Mouse (Mus musculus) hindbrain, embryonic 16.5 days (tissue): ENCODE results near the gene Morn1. TPM values are rescaled to one million over a fixed set of nuclear protein-coding genes. Genes with fewer than 3 reads are reported as not detected.

Experiments
- ATAC-seq: fragments of 200-750 bp; cut with Nextera tagmentation; 2 replicates; pipeline ENCODE4 v1.8.0; 2017; ENCODE audit warnings: moderate TSS enrichment, moderate library complexity
- H3K27ac ChIP-seq: fragments of 300-500 bp; sonication (generic); 2 replicates; pipeline ENCODE4 v1.5.1; 2014; ENCODE audit warnings: low read depth, mild to moderate bottlenecking, control low read depth, low read length, moderate library complexity
- H3K27me3 ChIP-seq: fragments of 300-500 bp; sonication (generic); replicated peaks from 2 replicates; pipeline ENCODE4 v1.6.1; 2014; ENCODE audit warnings: low read length; ENCODE audit not compliant: control insufficient read depth, insufficient read depth
- H3K36me3 ChIP-seq: fragments of 300-500 bp; sonication (generic); 2 replicates; pipeline ENCODE4 v1.6.1; 2014; ENCODE audit warnings: mild to moderate bottlenecking, low read length, moderate library complexity, mixed read lengths; ENCODE audit not compliant: control insufficient read depth, insufficient read depth
- H3K4me1 ChIP-seq: fragments of 300-500 bp; sonication (generic); 2 replicates; pipeline ENCODE4 v1.6.1; 2014; ENCODE audit warnings: low read depth, low read length; ENCODE audit not compliant: control insufficient read depth, insufficient read depth
- H3K4me2 ChIP-seq: fragments of 300-500 bp; sonication (generic); 2 replicates; pipeline ENCODE4 v1.6.1; 2014; ENCODE audit warnings: mild to moderate bottlenecking, low read length, control low read depth, moderate library complexity
- H3K4me3 ChIP-seq: fragments of 300-500 bp; sonication (generic); 2 replicates; pipeline ENCODE4 v1.5.1; 2014; ENCODE audit warnings: mild to moderate bottlenecking, low read length, control low read depth, moderate library complexity
- H3K9ac ChIP-seq: fragments of 300-500 bp; sonication (generic); 2 replicates; pipeline ENCODE4 v1.6.1; 2014; ENCODE audit warnings: low read depth, mild to moderate bottlenecking, control low read depth, low read length, moderate library complexity
- H3K9me3 ChIP-seq: fragments of 300-500 bp; sonication (generic); 2 replicates; pipeline ENCODE4 v1.6.1; 2014; ENCODE audit warnings: mild to moderate bottlenecking, low read length, moderate library complexity; ENCODE audit not compliant: control insufficient read depth
- WGBS: fragments of 180-500 bp; shearing (Covaris S2); extraction: QIAGEN DNeasy Blood & Tissue Kit; methylation state at CpG from one replicate; pipeline ENCODE4 v1.1.7; 2014; 5-methylcytosine and 5-hydroxymethylcytosine counted together
- polyA plus RNA-seq: library from polyadenylated mRNA; unstranded; fragments of >200 nt; fragmentation: Nextera tagmentation; extraction: Ambion mirVana; gene quantifications from 2 replicates; pipeline ENCODE4 v1.2.1, GENCODE M21; 2015

The Morn1 gene
- polyA plus RNA-seq, 1 experiment from 2014 or later, result 9.5 TPM

GRCm38 (mm10) chr4:155154986-155155385 is 68.6 kb downstream of the Morn1 start:
- Histone ChIP-seq H3K4me3 (no peak overlapping the region), H3K27ac (0 out of 2 replicates have a peak overlapping the region, but pooled peaks have one; percentile 12), H3K4me1 (peaks cover 16% of the 10 kb centered on the region), H3K9me3 (no peaks in the 10 kb centered on the region), H3K9ac (no peak overlapping the region), H3K36me3 (peaks cover 33% of the 10 kb centered on the region), H3K27me3 (no peaks in the 10 kb centered on the region), H3K4me2 (no peak overlapping the region)
- no peak for ATAC-seq
- WGBS, result 79% methylated on average over 11 of the region's 11 CpGs

- no peak for ATAC-seq
- Histone ChIP-seq H3K27me3 (no peaks in the 10 kb centered on the region), H3K36me3 (peaks cover 33% of the 10 kb centered on the region), H3K4me3 (no peak overlapping the region), H3K9me3 (no peaks in the 10 kb centered on the region), H3K4me2 (no peak overlapping the region), H3K27ac (no peak overlapping the region), H3K4me1 (peaks cover 3% of the 10 kb centered on the region), H3K9ac (no peak overlapping the region)
- whole genome bisulfite sequencing, result 91% methylated on average over 17 of the region's 17 CpGs
These were observed 70.4 kb downstream of the Morn1 start for GRCm38 (mm10) chr4:155156734-155157133.

- peaks cover 29% of the 10 kb centered on the region for H3K36me3 ChIP-seq
- H3K27ac ChIP-seq, result no peak overlapping the region
- no peaks in the 10 kb centered on the region for H3K9me3 ChIP-seq
- H3K27me3 ChIP-seq, result no peaks in the 10 kb centered on the region
- 79% methylated on average over 27 of the region's 27 CpGs for WGBS
- ATAC-seq, result no peak
- H3K4me3 ChIP-seq, result no peak overlapping the region
- peaks cover 2% of the 10 kb centered on the region for H3K4me1 ChIP-seq
- H3K4me2 ChIP-seq, result no peak overlapping the region
- H3K9ac ChIP-seq, result no peak overlapping the region
These were observed 71.6 kb downstream of the Morn1 start for GRCm38 (mm10) chr4:155157871-155158542.

GRCm38 (mm10) chr4:155158543-155158917 is 72.2 kb downstream of the Morn1 start:
- 78% methylated on average over 8 of the region's 8 CpGs for WGBS
- no peak for ATAC-seq
- H3K4me2 ChIP-seq, result no peak overlapping the region
- no peak overlapping the region for H3K9ac ChIP-seq
- peaks cover 29% of the 10 kb centered on the region for H3K36me3 ChIP-seq
- no peak overlapping the region for H3K4me3 ChIP-seq
- no peaks in the 10 kb centered on the region for H3K27me3 ChIP-seq
- peaks cover 7% of the 10 kb centered on the region for H3K4me1 ChIP-seq
- no peaks in the 10 kb centered on the region for H3K9me3 ChIP-seq
- no peak overlapping the region for H3K27ac ChIP-seq

GRCm38 (mm10) chr4:155162433-155163319 is 76.3 kb downstream of the Morn1 start:
- Histone ChIP-seq H3K27me3 (no peaks in the 10 kb centered on the region), H3K4me3 (no peak overlapping the region), H3K9me3 (no peaks in the 10 kb centered on the region), H3K9ac (no peak overlapping the region), H3K36me3 (peaks cover 8% of the 10 kb centered on the region), H3K4me2 (no peak overlapping the region), H3K4me1 (peaks cover 19% of the 10 kb centered on the region), H3K27ac (no peak overlapping the region)
- 83% methylated on average over 7 of the region's 7 CpGs for WGBS
- ATAC-seq, result no peak

- no peaks in the 10 kb centered on the region for H3K9me3 ChIP-seq
- peaks cover 19% of the 10 kb centered on the region for H3K4me1 ChIP-seq
- no peak for ATAC-seq
- WGBS, result 42% methylated on average over 2 of the region's 4 CpGs
- no peaks in the 10 kb centered on the region for H3K27me3 ChIP-seq
- no peak overlapping the region for H3K4me3 ChIP-seq
- H3K4me2 ChIP-seq, result no peak overlapping the region
- peaks cover 7% of the 10 kb centered on the region for H3K36me3 ChIP-seq
- no peak overlapping the region for H3K27ac ChIP-seq
- H3K9ac ChIP-seq, result no peak overlapping the region
These were observed 76.9 kb downstream of the Morn1 start for GRCm38 (mm10) chr4:155163320-155163651.

GRCm38 (mm10) chr4:155163685-155164084 is 77.3 kb downstream of the Morn1 start:
- Histone ChIP-seq H3K9ac (no peak overlapping the region), H3K36me3 (peaks cover 7% of the 10 kb centered on the region), H3K4me3 (no peak overlapping the region), H3K27me3 (no peaks in the 10 kb centered on the region), H3K4me1 (peaks cover 19% of the 10 kb centered on the region), H3K27ac (no peak overlapping the region), H3K4me2 (no peak overlapping the region), H3K9me3 (no peaks in the 10 kb centered on the region)
- 35% methylated on average over 8 of the region's 8 CpGs for WGBS
- ATAC-seq, result no peak

GRCm38 (mm10) chr4:155164550-155164949 is 78.2 kb downstream of the Morn1 start:
- Histone ChIP-seq H3K4me1 (peaks cover 22% of the 10 kb centered on the region), H3K4me2 (no peak overlapping the region), H3K27ac (peak overlapping the region; percentile 9; the same call in 1 of the 2 replicates), H3K9me3 (no peaks in the 10 kb centered on the region), H3K4me3 (no peak overlapping the region), H3K27me3 (no peaks in the 10 kb centered on the region), H3K9ac (no peak overlapping the region), H3K36me3 (no peaks in the 10 kb centered on the region)
- ATAC-seq, result no peak
- 56% methylated on average over 6 of the region's 6 CpGs for WGBS

GRCm38 (mm10) chr4:155165861-155166260 is 79.5 kb downstream of the Morn1 start:
- Histone ChIP-seq H3K36me3 (no peaks in the 10 kb centered on the region), H3K27me3 (no peaks in the 10 kb centered on the region), H3K9me3 (no peaks in the 10 kb centered on the region), H3K4me1 (peaks cover 22% of the 10 kb centered on the region), H3K9ac (no peak overlapping the region), H3K4me3 (no peak overlapping the region), H3K27ac (no peak overlapping the region), H3K4me2 (no peak overlapping the region)
- no peak for ATAC-seq
